Mouse (Mus musculus) heart, embryonic 12.5 days (tissue): ENCODE results near the gene Lrrc38. TPM values are rescaled to one million over a fixed set of nuclear protein-coding genes. Genes with fewer than 3 reads are reported as not detected.

Source experiments
- ATAC-seq: fragments of 200-750 bp; cut with Nextera tagmentation; 2 replicates; pipeline ENCODE4 v1.8.0; 2017; ENCODE audit warnings: moderate TSS enrichment, moderate library complexity; ENCODE audit not compliant: insufficient number of reproducible peaks, low FRiP score
- H3K27ac ChIP-seq: fragments of 300-500 bp; sonication (generic); 2 replicates; pipeline ENCODE4 v1.5.1; 2016; ENCODE audit warnings: mild to moderate bottlenecking, moderate library complexity; ENCODE audit not compliant: poor library complexity, severe bottlenecking
- H3K27me3 ChIP-seq: fragments of 300-500 bp; sonication (generic); replicated peaks from 2 replicates; pipeline ENCODE4 v1.6.1; 2016; ENCODE audit warnings: mild to moderate bottlenecking, moderate library complexity
- H3K36me3 ChIP-seq: fragments of 300-500 bp; sonication (generic); 2 replicates; pipeline ENCODE4 v1.6.1; 2016; ENCODE audit warnings: mild to moderate bottlenecking, moderate library complexity
- H3K4me1 ChIP-seq: fragments of 300-500 bp; sonication (generic); replicated peaks from 2 replicates; pipeline ENCODE4 v1.6.1; 2016; ENCODE audit warnings: mild to moderate bottlenecking
- H3K4me2 ChIP-seq: fragments of 300-500 bp; sonication (generic); 2 replicates; pipeline ENCODE4 v1.6.1; 2016; ENCODE audit warnings: mild to moderate bottlenecking, moderate library complexity
- H3K4me3 ChIP-seq: fragments of 300-500 bp; sonication (generic); 2 replicates; pipeline ENCODE4 v1.5.1; 2016; ENCODE audit warnings: mild to moderate bottlenecking
- H3K9ac ChIP-seq: fragments of 300-500 bp; sonication (generic); 2 replicates; pipeline ENCODE4 v1.6.1; 2016; ENCODE audit warnings: mild to moderate bottlenecking, moderate library complexity
- H3K9me3 ChIP-seq: fragments of 300-500 bp; sonication (generic); replicated peaks from 2 replicates; pipeline ENCODE4 v1.6.1; 2016; ENCODE audit warnings: mild to moderate bottlenecking, moderate library complexity
- WGBS: fragments of 180-500 bp; shearing (Covaris S2); methylation state at CpG from one replicate; pipeline ENCODE4 v1.1.7; 2016; 5-methylcytosine and 5-hydroxymethylcytosine counted together
- polyA plus RNA-seq: library from polyadenylated mRNA; unstranded; fragments of >200 nt; fragmentation: Nextera tagmentation; extraction: Ambion mirVana; gene quantifications from 2 replicates; pipeline ENCODE4 v1.2.1, GENCODE M21; 2016

Lrrc38 gene
- polyA plus RNA-seq, 1 experiment from 2014 or later, result not detected

DNA sequence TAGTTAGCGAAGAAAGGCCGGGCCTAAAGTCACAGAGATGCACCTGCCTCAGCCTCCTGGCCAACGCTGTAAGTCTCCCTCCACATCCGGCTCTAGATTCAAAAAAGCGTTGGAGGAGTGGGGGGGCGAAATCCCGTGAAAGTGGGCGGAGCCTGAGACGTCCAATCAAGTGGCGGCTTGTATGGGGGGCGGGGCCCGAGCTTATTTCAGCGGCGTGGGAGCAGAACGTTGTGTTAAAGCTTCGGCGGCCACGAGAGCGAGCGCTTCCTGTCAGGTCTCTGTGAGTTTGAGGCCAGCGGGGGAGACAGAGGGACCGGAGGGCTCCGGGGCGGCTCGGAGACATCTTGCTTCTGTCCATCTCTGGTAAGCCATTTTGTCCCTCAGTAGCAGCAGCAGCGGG is 44.6 kb downstream of the Lrrc38 start, which contains the start of gene Pramel1:
Gene Pramel1 (plus strand): TSS at position 248 of the 400 bp plus-strand sequence.
- Histone ChIP-seq H3K27ac (no peak within 1 kb of the TSS), H3K9me3 (peaks cover 6% of the 10 kb centered on the region; the same call in 1 of the 2 replicates), H3K9ac (no peak within 1 kb of the TSS), H3K36me3 (no peaks in the 10 kb centered on the region), H3K4me3 (no peak within 1 kb of the TSS), H3K27me3 (no peaks in the 10 kb centered on the region; the same call in 1 of the 2 replicates), H3K4me2 (no peak within 1 kb of the TSS), H3K4me1 (no peaks in the 10 kb centered on the region)
- no peak for ATAC-seq
- 67% methylated on average over 26 of the region's 26 CpGs for WGBS

DNA sequence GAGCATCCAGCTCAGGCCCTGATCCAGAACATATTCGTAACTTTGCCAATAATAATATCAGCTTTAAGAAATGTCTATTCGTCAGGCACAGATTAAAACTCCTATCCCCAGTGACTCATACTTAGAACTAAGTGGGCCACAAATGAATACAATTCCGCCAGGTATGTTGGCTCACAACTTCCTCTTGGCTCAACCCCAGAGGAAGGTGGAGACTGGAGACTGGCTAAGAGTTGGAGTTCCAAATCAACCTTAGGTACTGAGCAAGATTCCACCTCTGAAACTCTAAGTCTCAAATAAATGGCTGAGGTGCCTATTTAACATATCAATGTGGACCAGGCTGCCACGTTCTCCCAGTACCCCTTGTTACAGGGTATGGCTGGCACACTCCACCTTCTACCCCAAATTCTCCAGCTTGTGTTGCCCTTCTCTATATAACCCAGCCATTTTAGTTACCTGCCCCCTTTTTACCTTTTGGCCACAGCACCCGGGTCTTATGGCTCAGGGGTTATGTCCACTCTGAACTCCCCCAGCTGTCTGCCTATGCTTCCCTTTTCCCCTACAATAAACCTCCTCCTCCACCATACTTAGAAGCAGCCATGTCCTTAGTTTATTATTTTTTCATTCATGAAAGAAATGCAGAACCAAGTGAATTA is 62.1 kb downstream of the Lrrc38 start:
- Histone ChIP-seq H3K4me3 (peak overlapping the region; percentile 73), H3K36me3 (peaks cover 25% of the 10 kb centered on the region), H3K27ac (no peak overlapping the region), H3K27me3 (no peaks in the 10 kb centered on the region), H3K9ac (peak overlapping the region; percentile 54; the same call in 1 of the 2 replicates), H3K9me3 (no peaks in the 10 kb centered on the region), H3K4me2 (peak overlapping the region; percentile 66), H3K4me1 (0 out of 2 replicates have a peak, but pooled peaks cover 5% of the 10 kb centered on the region)
- ATAC-seq, result no peak
- WGBS, result 67% methylated on average over 5 of the region's 5 CpGs

DNA sequence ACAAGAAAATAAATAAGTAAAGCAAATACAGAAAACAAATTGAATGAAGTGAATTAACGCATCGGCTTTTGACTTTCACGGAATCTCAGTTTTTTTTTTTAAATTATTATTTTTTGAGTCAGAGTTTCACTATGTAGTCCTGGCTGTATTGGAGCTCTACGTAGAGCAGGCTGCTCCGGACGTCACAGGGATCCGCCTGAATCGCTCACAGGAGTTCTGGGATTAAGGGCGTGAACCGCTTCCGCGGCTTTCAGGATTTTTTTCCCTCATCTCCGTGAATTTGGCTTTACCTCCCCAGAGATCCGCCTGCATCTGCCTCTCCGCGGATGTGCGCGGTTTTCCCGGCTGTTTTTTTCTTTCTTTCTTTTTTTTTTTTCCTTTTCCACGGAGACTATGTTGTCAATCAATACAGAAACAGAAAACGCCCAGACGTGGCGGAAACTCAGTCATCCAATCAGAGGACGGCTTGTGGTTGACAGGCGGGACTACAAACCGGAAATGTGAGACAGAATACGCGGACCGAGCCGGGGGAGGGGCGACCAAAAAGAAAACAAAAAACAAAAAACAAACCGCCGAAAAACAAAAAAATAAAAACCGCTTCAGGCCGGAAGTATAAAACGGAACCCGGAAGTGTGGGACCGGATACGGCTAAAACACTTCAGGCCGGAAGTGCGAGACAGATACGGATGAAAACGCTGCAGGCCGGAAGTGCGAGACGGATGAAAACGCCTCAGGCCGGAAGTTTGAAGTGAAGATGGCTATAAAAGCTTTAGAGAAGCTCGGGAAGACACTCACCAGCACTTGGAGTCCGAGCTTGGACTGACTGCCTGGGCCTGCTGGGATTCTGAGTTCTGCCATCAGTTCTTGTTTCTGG is 62.9 kb downstream of the Lrrc38 start, which contains the start of gene Pramef8:
Gene Pramef8 (plus strand): TSS at position 208 of the 874 bp plus-strand sequence.
- H3K27me3 ChIP-seq, result no peaks in the 10 kb centered on the region

DNA sequence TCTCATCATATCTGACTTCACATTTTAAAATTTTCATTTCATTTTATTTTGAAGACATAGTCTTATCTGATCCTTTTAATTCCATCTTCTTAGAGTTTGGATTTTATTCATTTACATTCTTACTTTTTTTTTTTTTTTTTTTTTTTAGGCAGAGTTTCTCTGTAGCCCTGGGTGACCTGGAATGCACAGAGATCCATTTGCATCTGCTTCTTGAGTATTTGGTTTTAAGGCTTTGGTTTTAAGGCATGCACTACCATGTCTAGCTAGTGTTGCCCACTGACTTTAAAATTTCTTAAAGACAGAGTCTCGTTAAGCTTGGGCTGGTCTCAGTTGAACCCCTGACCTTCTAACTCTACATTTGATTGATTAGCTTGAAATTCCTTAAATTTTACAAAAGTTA is 64.1 kb downstream of the Lrrc38 start:
- Histone ChIP-seq H3K9me3 (no peaks in the 10 kb centered on the region), H3K4me1 (0 out of 2 replicates have a peak, but pooled peaks cover 5% of the 10 kb centered on the region), H3K27me3 (no peaks in the 10 kb centered on the region), H3K9ac (no peak overlapping the region), H3K4me2 (no peak overlapping the region), H3K4me3 (no peak overlapping the region), H3K27ac (no peak overlapping the region), H3K36me3 (peaks cover 44% of the 10 kb centered on the region)
- ATAC-seq, result no peak
- WGBS, result 93% methylated on average over 1 of the region's 1 CpGs

More for the DNA sequence above, 62.9 kb downstream of the Lrrc38 start, which contains the start of gene Pramef8:
- peak; percentile 94 for ATAC-seq
- WGBS, result under 1% methylated on average over 50 of the region's 50 CpGs
- Histone ChIP-seq H3K27ac (peak within 1 kb of the TSS; percentile 83), H3K36me3 (peaks cover 33% of the 10 kb centered on the region), H3K9ac (peak within 1 kb of the TSS; percentile 64), H3K4me1 (0 out of 2 replicates have a peak, but pooled peaks cover 5% of the 10 kb centered on the region), H3K4me3 (peak within 1 kb of the TSS; percentile 73), H3K4me2 (peak within 1 kb of the TSS; percentile 68), H3K9me3 (no peaks in the 10 kb centered on the region)

GRCm38 (mm10) chr4:143414121-143414520 is 64.6 kb downstream of the Lrrc38 start:
- Histone ChIP-seq H3K4me3 (no peak overlapping the region), H3K36me3 (peaks cover 49% of the 10 kb centered on the region), H3K9me3 (no peaks in the 10 kb centered on the region), H3K9ac (no peak overlapping the region), H3K4me1 (0 out of 2 replicates have a peak, but pooled peaks cover 5% of the 10 kb centered on the region), H3K4me2 (no peak overlapping the region), H3K27ac (no peak overlapping the region), H3K27me3 (no peaks in the 10 kb centered on the region)
- ATAC-seq, result no peak
- WGBS, result 89% methylated on average over 3 of the region's 3 CpGs

Other genes starting within 250 kb of the Lrrc38 start
- 10.4 and 11.6 TPM in 2 replicates for gene Prdm2, start 136.8 kb upstream of the Lrrc38 start, polyA plus RNA-seq
- gene Pdpn, start 50.2 kb upstream of the Lrrc38 start, polyA plus RNA-seq, result 28.4 and 28.8 TPM in 2 replicates
- not detected in 2 replicates for gene Pramel1, start 44.7 kb downstream of the Lrrc38 start, polyA plus RNA-seq
- gene Pramef8, start 62.7 kb downstream of the Lrrc38 start, polyA plus RNA-seq, result 13.6 and 13.8 TPM in 2 replicates
- not detected in 2 replicates for gene Oog4, start 100.6 kb downstream of the Lrrc38 start, polyA plus RNA-seq
- gene Gm13043, start 161.6 kb downstream of the Lrrc38 start, polyA plus RNA-seq, result not detected in 2 replicates
- not detected in 2 replicates for gene Gm13040, start 186.2 kb downstream of the Lrrc38 start, polyA plus RNA-seq
- not detected in 2 replicates for gene BC080695, start 201.9 kb downstream of the Lrrc38 start, polyA plus RNA-seq
- not detected in 2 replicates for gene Gm13057, start 202.0 kb downstream of the Lrrc38 start, polyA plus RNA-seq